Mouse (Mus musculus) CH12.LX (cell line): ENCODE measurements around the gene Tnip3. TPM values are rescaled to one million over a fixed set of nuclear protein-coding genes. Genes with fewer than 3 reads are reported as not detected.

Experiments used
- DNase-seq: peaks from one replicate; pipeline ENCODE4 v3.0.0-alpha.2; 2013; ENCODE audit errors: extremely low read depth
- H3K27ac ChIP-seq: 2 replicates; pipeline ENCODE4 v1.5.1; 2012; ENCODE audit warnings: low read depth, mild to moderate bottlenecking, control low read depth, moderate library complexity; ENCODE audit not compliant: insufficient read depth
- H3K27me3 ChIP-seq: replicated peaks from 2 replicates; pipeline ENCODE3; 2012; ENCODE audit warnings: inconsistent platforms
- H3K36me3 ChIP-seq, 2 experiments: replicated peaks in 1 of 2; 2 replicates each; pipeline versions ENCODE3 to v1.6.1; 2012; ENCODE audit warnings: inconsistent platforms in 1 of 2, low read length in 1 of 2, mild to moderate bottlenecking in 1 of 2, mixed read lengths in 1 of 2, moderate library complexity in 1 of 2; ENCODE audit not compliant: control insufficient read depth in 1 of 2, insufficient read depth in 1 of 2
- H3K4me1 ChIP-seq, 2 experiments: 2 replicates each; pipeline ENCODE4 v1.6.1; 2012; ENCODE audit warnings: inconsistent platforms in 1 of 2, moderate library complexity in 1 of 2; ENCODE audit not compliant: insufficient read depth in 2 of 2, control insufficient read depth in 1 of 2
- H3K4me2 ChIP-seq: 2 replicates; pipeline ENCODE4 v1.6.1; 2012; ENCODE audit warnings: low read depth, mild to moderate bottlenecking, control low read depth; ENCODE audit not compliant: poor library complexity, insufficient read depth, severe bottlenecking
- H3K4me3 ChIP-seq, 3 experiments: fragments of 150-350 bp in 1 of 3; sonication (generic) in 1 of 3; replicated peaks in 1 of 3; 2 replicates each; pipeline versions ENCODE3 to v1.5.1; 2011 to 2012; ENCODE audit warnings: low read depth in 2 of 3, low read length in 2 of 3, mild to moderate bottlenecking in 2 of 3, moderate library complexity in 2 of 3, control low read depth in 1 of 3, improper control_type of control experiment in 1 of 3, inconsistent platforms in 1 of 3, mixed read lengths in 1 of 3; ENCODE audit not compliant: poor library complexity in 1 of 3
- H3K79me2 ChIP-seq: replicated peaks from 2 replicates; pipeline ENCODE4 v1.6.1; 2012; ENCODE audit warnings: mild to moderate bottlenecking, moderate library complexity; ENCODE audit not compliant: control insufficient read depth, poor library complexity, insufficient read depth, severe bottlenecking; ENCODE audit errors: extremely low read depth
- H3K9ac ChIP-seq: 2 replicates; pipeline ENCODE4 v1.6.1; 2012; ENCODE audit warnings: low read depth, mild to moderate bottlenecking, control low read depth, moderate library complexity; ENCODE audit not compliant: insufficient read depth
- H3K9me3 ChIP-seq: replicated peaks from 2 replicates; pipeline ENCODE3; 2012; ENCODE audit warnings: low read length, inconsistent platforms, mixed read lengths
- CHD1 ChIP-seq: IDR thresholded peaks from 2 replicates; pipeline ENCODE4 v1.6.1; 2012; ENCODE audit warnings: low read depth, low read length, improper control_type of control experiment, inconsistent platforms
- CHD2 ChIP-seq: IDR thresholded peaks from 2 replicates; pipeline ENCODE4 v1.6.1; 2011; ENCODE audit warnings: low read length, improper control_type of control experiment
- ELF1 ChIP-seq: IDR thresholded peaks from 2 replicates; pipeline ENCODE4 v1.6.1; 2014; ENCODE audit warnings: low read depth, mild to moderate bottlenecking, inconsistent platforms, low read length, improper control_type of control experiment
- EP300 ChIP-seq: IDR thresholded peaks from 2 replicates; pipeline ENCODE4 v1.6.1; 2011; ENCODE audit warnings: low read length, improper control_type of control experiment
- IRF4 ChIP-seq: IDR thresholded peaks from 2 replicates; pipeline ENCODE4 v1.6.1; 2014; ENCODE audit warnings: low read depth, mild to moderate bottlenecking, inconsistent platforms, low read length, improper control_type of control experiment
- MAX ChIP-seq: IDR thresholded peaks from 2 replicates; pipeline ENCODE4 v1.6.1; 2011; ENCODE audit warnings: low read length, improper control_type of control experiment
- MAZ ChIP-seq: IDR thresholded peaks from 2 replicates; pipeline ENCODE4 v1.6.1; 2012; ENCODE audit warnings: low read depth, mild to moderate bottlenecking, inconsistent platforms, low read length, improper control_type of control experiment, moderate library complexity
- MEF2A ChIP-seq: IDR thresholded peaks from 2 replicates; pipeline ENCODE4 v1.6.1; 2014; ENCODE audit warnings: low read depth, mild to moderate bottlenecking, inconsistent platforms, low read length, improper control_type of control experiment, borderline replicate concordance
- MXI1 ChIP-seq: IDR thresholded peaks from 2 replicates; pipeline ENCODE4 v1.6.1; 2011; ENCODE audit warnings: mild to moderate bottlenecking, low read depth, low read length, improper control_type of control experiment
- NRF1 ChIP-seq: IDR thresholded peaks from 2 replicates; pipeline ENCODE4 v1.6.1; 2014; ENCODE audit warnings: low read depth, mild to moderate bottlenecking, inconsistent platforms, low read length, improper control_type of control experiment, moderate library complexity
- RCOR1 ChIP-seq: conservative IDR thresholded peaks from 2 replicates; pipeline ENCODE4 v1.6.1; 2012; ENCODE audit warnings: low read depth, mild to moderate bottlenecking, inconsistent platforms, low read length, improper control_type of control experiment
- SIN3A ChIP-seq: IDR thresholded peaks from 2 replicates; pipeline ENCODE4 v1.6.1; 2012; ENCODE audit warnings: low read length, improper control_type of control experiment, inconsistent platforms
- SMC3 ChIP-seq: IDR thresholded peaks from 2 replicates; pipeline ENCODE4 v1.6.1; 2011; ENCODE audit warnings: low read depth, low read length, improper control_type of control experiment
- ZKSCAN1 ChIP-seq: IDR thresholded peaks from 2 replicates; pipeline ENCODE4 v1.6.1; 2012; ENCODE audit warnings: low read depth, inconsistent platforms, low read length, improper control_type of control experiment, borderline replicate concordance
- ZMIZ1 ChIP-seq: IDR thresholded peaks from 2 replicates; pipeline ENCODE4 v1.6.1; 2012; ENCODE audit warnings: low read depth, mild to moderate bottlenecking, inconsistent platforms, low read length, improper control_type of control experiment
- ZNF384 ChIP-seq: IDR thresholded peaks from 2 replicates; pipeline ENCODE4 v1.6.1; 2012; ENCODE audit warnings: low read depth, low read length, improper control_type of control experiment, inconsistent platforms
- dilution Hi-C: fragments of 300-500 bp; cut with MboI; formaldehyde crosslinking; loops from 2 replicates; pipeline ENCODE4 v1.14.3; 2020; ENCODE audit warnings: low sequenced_read_pairs; ENCODE audit not compliant: extremely low pct_unique_long_range_greater_than_20kb, extremely low pct_ligation_motif_present
- in situ Hi-C: fragments of 300-500 bp; cut with MboI; formaldehyde crosslinking; loops from 3 replicates; pipeline ENCODE4 v1.14.3; 2019; ENCODE audit warnings: low sequenced_read_pairs, low pct_ligation_motif_present, low pct_unique_long_range_greater_than_20kb, mixed read lengths
- polyA plus RNA-seq: library from polyadenylated mRNA; unstranded; fragments of >175 nt; gene quantifications from 2 replicates; pipeline ENCODE4 v1.2.1, GENCODE M21; 2012; ENCODE audit warnings: low read depth; ENCODE audit not compliant: insufficient read length
- total RNA-seq, 2 experiments: library from RNA; depleted of rRNA; stranded (reverse); fragments of 300-350 nt in 1 of 2; fragments of >200 nt in 1 of 2; gene quantifications; 2 replicates each; pipeline ENCODE4 v1.2.3; 2012 to 2014

Tnip3 gene
- total and polyA plus RNA-seq, 3 experiments, result 1.4 to 2.5 (median 2.5) TPM

DNA sequence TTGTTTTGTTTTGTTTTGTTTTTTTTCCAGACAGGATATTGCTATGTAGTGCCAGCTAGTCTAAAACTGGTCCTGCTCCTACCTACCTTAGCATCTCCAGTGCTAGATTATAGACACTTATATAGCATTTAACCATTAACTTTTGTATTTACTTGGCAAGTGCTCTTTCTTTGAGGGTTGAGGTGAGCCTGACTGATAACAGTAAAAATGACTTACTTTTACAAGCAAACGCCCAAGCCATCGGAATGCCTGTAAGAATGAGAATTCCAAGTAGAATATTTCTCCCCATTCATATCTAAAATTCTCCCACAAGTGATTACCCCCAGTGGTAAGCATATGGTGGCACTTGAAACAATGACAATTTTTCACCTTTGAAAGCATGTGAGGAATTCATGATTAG is 105.5 kb downstream of the Tnip3 start:
- peaks cover 3 to 38% of the 10 kb centered on the region in 2 experiments; a peak in 3 of 4 replicates for H3K4me1 ChIP-seq
- H3K36me3 ChIP-seq, result no peaks in the 10 kb centered on the region
- no peak overlapping the region for H3K9ac ChIP-seq
- no peak overlapping the region for H3K4me2 ChIP-seq
- TF ChIP-seq SIN3A (no peak), IRF4 (no peak), MAX (no peak), CHD2 (no peak), MAZ (no peak), NRF1 (no peak), RCOR1 (no peak), SMC3 (no peak), MXI1 (no peak), ZMIZ1 (no peak)
- no peak overlapping the region for H3K27ac ChIP-seq
- dilution Hi-C loops, result no loop called here
- peaks cover 1% of the 10 kb centered on the region for H3K9me3 ChIP-seq
- no peak overlapping the region for H3K4me3 ChIP-seq
- no peak for DNase-seq
- no peaks in the 10 kb centered on the region for H3K27me3 ChIP-seq
- in situ Hi-C loops, result no loop called here
- H3K79me2 ChIP-seq, result no peaks in the 10 kb centered on the region

DNA sequence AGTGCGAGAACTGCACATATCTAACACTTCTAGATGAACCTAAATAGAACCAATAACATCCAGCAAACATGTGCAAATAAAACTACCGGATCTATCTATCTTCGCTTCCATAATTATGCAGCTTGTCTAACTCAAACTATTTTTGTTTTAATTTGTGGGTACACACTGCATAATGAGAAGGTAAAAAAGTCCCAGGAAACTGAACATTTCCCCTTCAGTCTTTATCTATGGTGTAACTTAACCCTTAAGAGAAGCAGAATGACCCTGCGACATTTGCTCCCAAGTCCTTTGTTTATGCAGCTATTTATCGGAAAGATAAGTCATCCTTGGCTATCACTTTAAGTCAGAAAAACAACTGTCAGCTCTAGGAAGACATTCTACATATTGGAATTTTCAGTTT is 107.1 kb downstream of the Tnip3 start:
- Histone ChIP-seq H3K36me3 (no peaks in the 10 kb centered on the region), H3K4me1 (peaks cover 3 to 38% of the 10 kb centered on the region in 2 experiments; a peak in 3 of 4 replicates), H3K27ac (no peak overlapping the region), H3K9me3 (peaks cover 3% of the 10 kb centered on the region), H3K27me3 (no peaks in the 10 kb centered on the region), H3K4me3 (no peak overlapping the region), H3K79me2 (no peaks in the 10 kb centered on the region), H3K4me2 (peak overlapping the region; percentile 13; the same call in 1 of the 2 replicates), H3K9ac (no peak overlapping the region)
- TF ChIP-seq MEF2A, result peak; percentile 61; the same call in 1 of the 2 replicates
- no peak for TF ChIP-seq ZKSCAN1
- TF ChIP-seq ZNF384, result no peak
- TF ChIP-seq CHD1, result 0 out of 2 replicates have a peak, but pooled peaks have one; percentile 49
- no peak for TF ChIP-seq ZMIZ1
- TF ChIP-seq ELF1, result peak; percentile 30; the same call in 1 of the 2 replicates
- peak; percentile 59; the same call in 1 of the 2 replicates for TF ChIP-seq EP300
- DNase-seq, result peak; percentile 60
- dilution Hi-C loops (no loop called here), in situ Hi-C loops (no loop called here)
